Mouse (Mus musculus): Measurements from ENCODE around the gene Gm2237.
"Not testable (repeated sequence)": the region's sequence is repeated elsewhere in the genome, so short reads cannot be mapped to it uniquely, and the experiment has no call there.

The Gm2237 gene

DNA sequence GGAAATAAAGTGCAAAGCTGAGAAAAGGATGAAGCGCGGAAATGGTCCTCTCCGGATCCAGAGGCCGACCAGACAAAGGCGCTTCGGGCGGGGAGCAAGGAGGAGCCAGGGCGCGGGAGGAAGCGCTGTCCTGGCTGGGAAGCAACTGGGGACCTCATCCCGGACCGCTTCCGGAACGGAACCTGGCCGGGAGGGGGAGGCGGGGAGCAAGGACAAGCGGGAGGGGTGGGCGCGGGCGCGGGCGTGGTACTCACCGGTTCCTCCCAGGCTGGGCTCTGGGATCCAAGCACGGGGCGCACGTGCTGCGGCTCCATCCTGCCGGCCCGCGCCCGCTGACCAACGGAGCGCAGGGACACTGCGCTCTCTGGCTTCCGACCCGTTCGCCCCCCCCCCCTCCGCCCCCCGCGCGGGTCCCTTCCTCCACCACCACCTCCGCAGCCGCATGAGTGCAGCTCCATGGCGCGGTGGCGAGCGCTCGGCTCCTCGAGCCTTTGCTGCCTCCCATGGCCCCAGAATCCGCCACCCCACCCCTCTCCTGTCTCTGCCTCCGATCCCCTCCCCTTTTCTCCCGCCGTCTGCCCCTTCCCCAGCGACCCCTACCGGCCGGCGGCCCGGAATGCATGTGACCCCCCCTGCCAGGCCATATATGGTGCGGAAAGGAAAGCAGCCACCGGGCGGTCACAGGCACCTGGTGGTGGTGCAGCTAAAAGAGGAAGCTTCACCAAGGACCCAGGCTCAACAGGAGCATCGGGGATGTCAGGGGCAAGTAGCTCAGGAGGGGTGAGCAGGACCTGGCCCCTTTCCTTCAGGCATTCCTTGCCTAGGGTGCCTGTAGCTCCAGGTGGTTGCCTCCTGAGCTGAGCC, at the start of gene Gm2237:
Gm2237 (minus strand) TSS at position 332 of the 864 bp plus-strand sequence.
- DNase-seq (ENCODE audit: low spot score in 2 of 2), result peak in 1 of 2 experiments; percentile 8

DNA sequence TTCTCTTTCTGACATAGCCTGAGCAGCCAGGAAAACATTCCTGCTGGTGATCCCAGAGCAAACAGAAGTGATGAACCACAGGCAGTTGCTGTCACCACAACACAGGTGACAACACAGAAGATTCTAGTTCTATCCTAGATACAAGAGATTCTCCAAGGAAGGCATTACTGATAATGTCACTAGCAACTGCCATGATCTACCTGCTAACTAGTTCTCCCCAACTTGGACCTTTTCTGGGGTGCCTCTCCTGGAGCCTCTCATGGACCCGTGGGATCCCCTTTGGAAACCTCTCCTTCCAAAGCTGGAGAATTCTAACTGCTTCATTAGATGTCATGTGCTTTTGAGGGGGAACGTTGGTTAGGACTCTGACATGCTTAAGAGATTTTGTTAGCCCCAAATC, 17.5 kb upstream of the Gm2237 start, which contains the start of gene Gm5458:
Gm5458 (minus strand) TSS at position 101 of the 400 bp plus-strand sequence.
- not testable (repeated sequence) for DNase-seq (ENCODE audit: low spot score in 2 of 2)

DNA sequence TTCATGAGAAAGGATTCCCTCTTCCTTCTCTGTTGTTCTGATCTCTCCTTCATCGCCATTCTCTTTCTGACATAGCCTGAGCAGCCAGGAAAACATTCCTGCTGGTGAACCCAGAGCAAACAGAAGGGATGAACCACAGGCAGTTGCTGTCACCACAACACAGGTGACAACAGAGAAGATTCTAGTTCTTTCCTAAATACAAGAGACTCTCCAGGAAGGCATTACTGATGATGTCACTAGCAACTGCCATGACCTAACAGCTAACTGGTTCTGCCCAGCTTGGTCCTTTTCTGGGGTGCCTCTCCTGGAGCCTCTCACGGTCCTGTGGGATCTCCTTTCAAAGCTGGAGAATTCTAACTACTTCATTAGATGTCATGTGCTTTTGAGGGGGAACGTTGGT, 35.1 kb downstream of the Gm2237 start, which contains the start of gene Gm2244:
Gm2244 (minus strand) TSS at position 101 of the 400 bp plus-strand sequence.
- DNase-seq (ENCODE audit: low spot score in 2 of 2), result not testable (repeated sequence)

Measured in urinary bladder, postnatal 36 days (tissue).